Mouse (Mus musculus) thymus, postnatal 4 days (tissue): ENCODE results near the gene Erbb2.

Source experiments
- DNase-seq: peaks from one replicate; pipeline ENCODE4 v3.0.0; 2021

The Erbb2 gene

DNA sequence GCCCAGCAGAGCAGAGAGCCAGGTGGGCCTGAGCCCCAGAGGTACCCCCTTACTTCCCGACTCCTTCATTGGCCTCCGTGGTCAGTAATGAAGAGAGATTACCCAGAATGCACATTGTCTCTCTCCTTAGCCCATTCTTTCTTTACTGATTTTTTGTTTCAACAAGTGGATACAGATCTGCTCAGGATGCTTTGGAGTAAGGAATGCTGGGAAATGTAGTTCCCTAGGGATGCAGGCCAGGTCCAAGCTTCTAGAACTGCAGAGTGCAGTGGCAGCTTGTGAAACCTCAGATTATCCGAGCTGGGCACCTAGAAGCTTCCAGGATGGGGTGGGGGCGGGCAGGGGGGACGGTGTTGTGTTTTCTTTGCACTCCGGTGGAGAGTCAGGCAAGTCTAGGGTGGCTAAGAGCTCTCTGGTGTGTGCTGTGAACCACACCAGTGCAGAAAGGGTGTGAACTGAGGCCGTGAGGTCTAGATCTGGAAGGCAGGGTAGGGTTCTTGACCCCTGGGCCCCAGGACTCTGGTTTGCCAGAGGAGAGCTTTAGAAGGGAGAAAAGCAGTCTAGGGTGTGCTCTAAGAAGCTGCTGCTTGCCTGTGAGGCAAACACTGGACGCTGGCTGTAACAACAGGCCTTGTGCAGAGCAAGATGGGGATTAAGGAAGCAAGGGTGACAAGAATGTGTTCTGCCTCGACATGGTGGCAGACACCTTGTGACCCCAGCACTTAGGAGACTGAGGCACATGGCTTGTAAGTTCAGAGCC lies 19.7 kb downstream of the Erbb2 start:
- DNase-seq, result no peak

GRCm38 (mm10) chr11:98435723-98436122 lies 23.5 kb downstream of the Erbb2 start:
- DNase-seq, result no peak

DNA sequence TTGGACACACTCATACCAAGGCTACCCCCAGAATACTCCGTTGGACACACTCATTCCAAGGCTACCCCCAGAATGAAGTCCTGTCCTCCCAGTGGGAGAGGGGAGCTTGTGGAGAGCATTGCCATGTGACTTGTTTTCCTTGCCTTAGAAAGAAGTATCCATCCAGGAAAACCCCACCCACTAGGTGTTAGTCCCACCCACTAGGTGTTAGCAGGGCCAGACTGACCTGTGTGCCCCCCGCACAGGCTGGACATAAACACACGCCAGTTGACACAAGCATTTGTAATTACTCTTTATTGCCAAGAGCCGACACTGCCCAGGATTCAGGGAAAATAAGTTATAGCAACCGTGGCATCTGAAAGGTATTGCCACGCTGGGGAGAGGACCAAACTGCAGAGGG lies 25.2 kb downstream of the Erbb2 start:
- no peak for DNase-seq

DNA sequence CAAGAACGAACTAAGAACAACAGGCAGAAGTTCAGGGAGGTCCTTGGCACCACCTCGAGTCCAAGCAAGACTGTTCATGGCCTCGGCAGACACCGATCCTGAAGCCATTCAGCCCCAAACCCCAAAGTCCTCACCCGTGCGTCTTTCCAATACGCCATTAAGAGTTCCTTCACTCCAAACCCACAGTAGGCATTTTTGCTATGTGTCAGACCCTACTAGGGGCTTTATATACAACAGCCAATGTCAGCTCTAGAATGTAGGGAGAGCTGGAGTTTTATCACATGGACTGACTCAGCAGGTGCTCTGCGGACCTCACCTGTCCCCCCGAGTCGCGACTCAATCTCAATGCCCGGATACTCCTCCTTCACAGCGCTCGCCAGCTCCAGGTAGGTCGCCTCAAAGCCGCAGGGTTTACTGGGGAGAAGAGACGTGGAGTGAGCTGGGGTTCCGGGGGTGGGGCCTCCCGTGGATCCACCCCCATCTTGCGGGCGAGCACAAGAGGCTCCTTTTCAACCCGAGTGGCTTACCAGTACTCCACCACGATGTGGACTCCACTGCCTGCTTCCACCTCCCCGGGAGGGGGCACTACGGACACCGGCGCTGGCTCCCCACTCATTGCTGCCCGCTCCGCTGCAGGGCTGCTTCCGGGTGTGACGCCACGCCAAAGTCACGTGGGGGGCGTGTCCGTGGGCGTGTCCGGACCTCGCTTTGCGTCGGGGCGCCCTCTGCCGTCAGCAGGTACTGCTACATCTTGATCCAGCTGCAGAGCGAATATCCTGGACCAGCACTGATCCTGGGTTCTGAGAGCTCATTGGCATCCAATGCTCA lies 26.3 kb downstream of the Erbb2 start, which contains the start of gene Mien1:
Mien1 (minus strand) TSS at position 661 of the 828 bp plus-strand sequence.
- DNase-seq, result peak; percentile 99

DNA sequence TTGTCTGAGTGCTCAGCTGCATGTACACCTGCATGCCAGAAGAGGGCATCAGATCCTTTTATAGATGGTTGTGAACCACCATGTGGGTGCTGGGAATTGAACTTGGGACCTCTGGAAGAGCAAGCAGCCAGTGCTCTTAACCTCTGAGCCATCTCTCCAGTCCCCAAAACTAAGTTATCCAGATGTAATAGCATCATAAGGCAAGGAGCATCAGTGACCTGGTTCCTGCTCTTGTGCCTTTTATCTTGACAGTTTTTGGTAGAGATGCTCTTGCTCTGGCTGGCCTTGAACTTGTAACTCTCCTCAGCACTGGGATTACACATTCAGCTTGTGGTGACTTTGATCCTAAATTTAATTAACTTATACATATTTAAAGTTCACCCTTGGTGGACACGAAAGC lies 31.4 kb downstream of the Erbb2 start:
- no peak for DNase-seq

DNA sequence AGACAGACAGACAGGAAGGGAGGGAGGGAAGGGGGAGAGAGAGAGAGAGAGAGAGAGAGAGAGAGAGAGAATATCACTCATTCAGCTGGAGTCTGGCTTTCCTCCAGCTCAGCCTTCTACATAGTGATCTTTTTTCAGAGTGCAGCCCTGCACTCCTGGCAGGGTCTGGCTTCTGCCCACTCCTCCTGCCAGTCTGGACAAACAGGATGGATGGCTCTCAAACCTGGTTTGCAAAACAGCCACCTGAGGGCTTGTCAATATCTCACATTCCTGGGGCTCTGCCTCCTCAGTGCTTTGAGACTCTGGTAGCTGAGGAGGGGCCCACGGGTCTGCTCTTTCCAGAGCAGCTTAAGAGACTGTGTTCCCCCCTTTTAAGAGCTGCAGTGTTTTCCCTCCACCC lies 33.0 kb downstream of the Erbb2 start:
- DNase-seq, result no peak

- no peak for DNase-seq
Observed at GRCm38 (mm10) chr11:98445679-98446078, 33.4 kb downstream of the Erbb2 start.

- peak; percentile 27 for DNase-seq
Observed at GRCm38 (mm10) chr11:98446213-98446561, 33.9 kb downstream of the Erbb2 start, which contains the start of gene Grb7. Gene Grb7 (plus strand): TSS chr11:98446394.

- peak; percentile 32 for DNase-seq
Observed at GRCm38 (mm10) chr11:98446562-98447474, 34.5 kb downstream of the Erbb2 start.

DNA sequence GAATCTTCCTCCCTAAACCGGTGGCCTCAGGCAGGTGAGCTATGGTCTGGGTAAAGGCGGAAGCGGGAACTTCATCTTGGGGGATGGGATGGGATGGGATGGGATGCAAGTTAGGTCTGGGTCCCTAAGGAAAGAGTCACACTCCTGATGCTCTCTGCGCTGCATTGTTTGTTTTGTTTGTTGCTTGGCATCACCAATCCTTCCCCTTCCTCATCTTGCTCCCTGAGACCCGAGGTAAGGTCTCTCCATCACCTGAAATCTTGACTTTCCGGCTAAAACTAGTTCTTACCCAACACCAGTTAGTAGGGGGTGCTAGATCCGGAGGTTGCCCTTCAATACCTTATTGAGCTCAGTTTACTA lies 35.2 kb downstream of the Erbb2 start:
- no peak for DNase-seq

GRCm38 (mm10) chr11:98448191-98448790 lies 36.0 kb downstream of the Erbb2 start:
- peak; percentile 34 for DNase-seq

- DNase-seq, result peak; percentile 28
Observed at GRCm38 (mm10) chr11:98449419-98449818, 37.1 kb downstream of the Erbb2 start.

GRCm38 (mm10) chr11:98449921-98450771 lies 37.9 kb downstream of the Erbb2 start:
- DNase-seq, result peak; percentile 32

GRCm38 (mm10) chr11:98455484-98455883 lies 43.2 kb downstream of the Erbb2 start:
- peak; percentile 80 for DNase-seq

DNA sequence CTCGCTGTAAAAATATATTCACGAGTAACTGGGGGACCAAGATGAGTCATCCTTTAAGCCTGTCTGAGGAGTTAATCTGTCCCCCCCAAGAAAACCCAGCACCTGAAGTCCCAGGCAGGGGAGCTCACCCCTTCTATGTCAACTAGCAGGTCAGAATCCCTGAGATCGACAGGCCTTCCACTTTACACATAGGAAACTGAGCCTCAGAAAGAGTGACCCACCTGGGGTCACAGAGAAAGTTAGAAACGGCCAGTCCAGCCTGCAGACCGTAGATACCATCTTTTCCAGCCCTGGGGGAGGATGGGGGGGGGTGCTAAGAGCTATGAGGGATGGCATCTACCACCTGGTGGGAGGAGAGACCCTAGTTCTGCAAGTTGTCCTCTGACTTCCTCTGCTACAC lies 44.3 kb downstream of the Erbb2 start:
- DNase-seq, result no peak

DNA sequence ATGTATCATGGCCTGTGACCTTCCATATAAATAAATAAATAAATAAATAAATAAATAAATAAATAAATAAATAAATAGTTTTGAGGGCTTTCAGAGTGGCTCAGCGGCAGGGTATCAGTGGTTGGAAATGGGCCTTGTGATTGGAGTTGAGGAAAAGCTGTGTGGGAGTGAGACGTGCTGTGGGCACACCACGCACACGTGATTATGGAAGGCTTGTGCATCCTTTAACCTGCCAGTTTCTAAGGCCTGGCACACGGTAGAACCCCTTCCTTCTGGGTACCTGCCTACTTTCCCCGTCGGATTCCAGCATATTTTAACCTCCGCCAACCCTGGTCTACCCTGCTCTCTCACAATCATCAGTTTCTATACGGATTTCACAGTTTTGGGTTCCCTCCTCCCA lies 44.7 kb downstream of the Erbb2 start:
- peak; percentile 39 for DNase-seq

- DNase-seq, result peak; percentile 100
Observed at GRCm38 (mm10) chr11:98457367-98458120, 45.3 kb downstream of the Erbb2 start.

DNA sequence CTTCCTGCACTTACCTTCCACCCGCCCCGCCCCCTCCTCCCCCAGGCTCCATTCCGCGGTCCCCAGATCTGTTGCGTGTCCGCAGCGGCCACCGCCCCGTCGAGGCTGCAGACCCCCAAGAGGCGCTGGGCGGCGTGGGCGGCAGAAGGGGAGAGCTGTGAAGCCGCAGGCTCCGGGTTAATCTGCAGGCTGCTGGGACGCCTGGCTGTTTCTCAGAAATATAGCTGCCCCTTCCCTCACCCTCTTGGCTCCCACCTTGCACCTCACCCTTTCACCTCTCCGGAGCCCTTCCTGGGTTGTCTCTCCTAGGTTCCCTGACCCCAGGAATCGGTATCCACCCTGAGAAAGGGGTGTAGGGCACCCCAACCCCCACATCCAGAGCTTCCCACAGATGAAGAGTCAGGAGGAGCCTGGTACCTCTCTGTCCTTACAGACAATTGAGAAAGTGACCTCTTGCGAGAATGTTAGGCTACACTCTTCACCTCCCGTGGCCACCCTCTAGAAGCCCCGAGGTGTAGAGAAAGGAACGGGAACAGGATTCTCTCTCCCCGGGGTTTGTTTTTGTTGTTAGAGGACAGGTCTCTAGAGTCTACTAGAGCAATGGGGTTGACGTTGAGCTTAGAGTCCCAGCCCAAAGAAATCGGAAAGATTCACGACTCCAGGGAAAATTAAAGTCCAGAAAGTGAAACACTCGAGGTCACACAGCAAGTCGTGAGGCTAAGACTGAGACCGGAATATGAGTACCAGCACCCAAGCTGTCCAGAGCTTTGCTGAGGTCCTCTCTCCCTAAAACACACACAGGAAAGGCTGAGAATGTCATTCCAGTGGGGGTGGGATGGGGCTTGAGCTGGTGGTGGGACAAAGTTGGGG lies 46.1 kb downstream of the Erbb2 start:
- no peak for DNase-seq

- peak; percentile 80 for DNase-seq
Observed at GRCm38 (mm10) chr11:98459071-98459741, 46.9 kb downstream of the Erbb2 start.
